Mouse (Mus musculus): ENCODE measurements around the gene Itgb2l. TPM values are rescaled to one million over a fixed set of nuclear protein-coding genes. Genes with fewer than 3 reads are reported as not detected.

Itgb2l gene
- polyA plus RNA-seq, 1 experiment from 2014 or later, result 0.22 TPM

DNA sequence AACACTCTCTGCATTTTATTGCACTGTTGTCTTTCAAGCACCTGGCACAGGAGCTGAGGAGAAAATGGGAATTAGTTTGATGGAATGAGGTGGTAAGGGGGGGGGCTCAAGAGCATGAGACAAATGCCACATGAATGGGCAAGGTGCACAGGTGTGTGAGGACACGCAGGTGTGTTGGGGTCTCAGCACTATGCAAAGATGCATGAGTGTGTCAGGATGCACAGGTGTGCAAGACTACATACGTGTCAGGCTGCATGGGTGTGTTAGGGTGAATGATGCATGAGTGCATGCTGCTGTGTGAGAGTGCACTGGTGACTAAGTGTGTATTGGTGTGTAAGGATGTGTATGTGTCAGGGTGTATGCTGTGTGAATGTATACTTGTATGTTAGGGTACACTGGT is 18.4 kb downstream of the Itgb2l start:
- H3K4me3 ChIP-seq, result no peak overlapping the region
- no peak overlapping the region for H3K9ac ChIP-seq
- 82% methylated on average over 2 of the region's 2 CpGs for WGBS
- no peak for ATAC-seq (ENCODE audit: borderline replicate concordance, extremely low read depth, low FRiP score, low TSS enrichment)
- no peaks in the 10 kb centered on the region for H3K27me3 ChIP-seq
- no peaks in the 10 kb centered on the region for H3K9me3 ChIP-seq
- no peaks in the 10 kb centered on the region for H3K36me3 ChIP-seq
- H3K4me2 ChIP-seq, result no peak overlapping the region
- H3K27ac ChIP-seq, result no peak overlapping the region
- H3K4me1 ChIP-seq, result no peaks in the 10 kb centered on the region

GRCm38 (mm10) chr16:96408064-96408465 is 35.4 kb downstream of the Itgb2l start:
- no peak for ATAC-seq (ENCODE audit: borderline replicate concordance, extremely low read depth, low FRiP score, low TSS enrichment)
- no peaks in the 10 kb centered on the region for H3K9me3 ChIP-seq
- no peak overlapping the region for H3K27ac ChIP-seq
- H3K27me3 ChIP-seq, result no peaks in the 10 kb centered on the region
- no peak overlapping the region for H3K9ac ChIP-seq
- H3K4me2 ChIP-seq, result no peak overlapping the region
- H3K4me1 ChIP-seq, result no peaks in the 10 kb centered on the region
- WGBS, result 14% methylated on average over 4 of the region's 4 CpGs
- no peaks in the 10 kb centered on the region for H3K36me3 ChIP-seq
- no peak overlapping the region for H3K4me3 ChIP-seq

GRCm38 (mm10) chr16:96406312-96406711 is 37.1 kb downstream of the Itgb2l start:
- 44% methylated on average over 4 of the region's 4 CpGs for WGBS
- no peaks in the 10 kb centered on the region for H3K36me3 ChIP-seq
- no peak overlapping the region for H3K4me3 ChIP-seq
- H3K4me1 ChIP-seq, result no peaks in the 10 kb centered on the region
- H3K9me3 ChIP-seq, result no peaks in the 10 kb centered on the region
- no peaks in the 10 kb centered on the region for H3K27me3 ChIP-seq
- H3K4me2 ChIP-seq, result no peak overlapping the region
- H3K27ac ChIP-seq, result no peak overlapping the region
- ATAC-seq (ENCODE audit: borderline replicate concordance, extremely low read depth, low FRiP score, low TSS enrichment), result no peak
- no peak overlapping the region for H3K9ac ChIP-seq

DNA sequence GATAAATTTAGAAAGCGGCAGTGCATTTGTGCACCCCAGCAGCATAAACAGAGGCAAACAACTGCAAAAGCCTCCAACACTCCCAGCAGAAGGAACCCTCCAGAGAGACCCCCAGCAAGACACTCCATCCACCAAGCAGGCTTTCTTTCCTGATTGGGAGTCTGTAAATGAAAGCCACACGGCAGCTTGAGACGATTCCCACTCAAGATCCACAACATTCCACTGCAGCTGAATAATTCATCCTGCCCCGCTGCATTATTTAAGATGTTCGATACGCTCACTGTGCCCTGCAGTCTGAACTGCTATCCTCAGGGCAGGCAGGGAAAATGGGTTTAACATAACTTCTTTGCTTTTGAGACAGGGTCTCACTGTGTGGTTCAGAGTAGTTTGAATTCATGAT is 41.1 kb downstream of the Itgb2l start:
- no peak overlapping the region for H3K4me2 ChIP-seq
- H3K9ac ChIP-seq, result no peak overlapping the region
- no peak for ATAC-seq (ENCODE audit: borderline replicate concordance, extremely low read depth, low FRiP score, low TSS enrichment)
- H3K27ac ChIP-seq, result no peak overlapping the region
- 66% methylated on average over 6 of the region's 6 CpGs for WGBS
- no peaks in the 10 kb centered on the region for H3K4me1 ChIP-seq
- H3K36me3 ChIP-seq, result no peaks in the 10 kb centered on the region
- H3K4me3 ChIP-seq, result no peak overlapping the region
- H3K27me3 ChIP-seq, result no peaks in the 10 kb centered on the region
- no peaks in the 10 kb centered on the region for H3K9me3 ChIP-seq

GRCm38 (mm10) chr16:96400046-96400445 is 43.4 kb downstream of the Itgb2l start:
- Histone ChIP-seq H3K4me2 (no peak overlapping the region), H3K27ac (no peak overlapping the region), H3K36me3 (no peaks in the 10 kb centered on the region), H3K27me3 (no peaks in the 10 kb centered on the region), H3K9ac (no peak overlapping the region), H3K4me1 (no peaks in the 10 kb centered on the region), H3K4me3 (no peak overlapping the region), H3K9me3 (no peaks in the 10 kb centered on the region)
- WGBS, result 67% methylated on average over 4 of the region's 4 CpGs
- ATAC-seq (ENCODE audit: borderline replicate concordance, extremely low read depth, low FRiP score, low TSS enrichment), result no peak

DNA sequence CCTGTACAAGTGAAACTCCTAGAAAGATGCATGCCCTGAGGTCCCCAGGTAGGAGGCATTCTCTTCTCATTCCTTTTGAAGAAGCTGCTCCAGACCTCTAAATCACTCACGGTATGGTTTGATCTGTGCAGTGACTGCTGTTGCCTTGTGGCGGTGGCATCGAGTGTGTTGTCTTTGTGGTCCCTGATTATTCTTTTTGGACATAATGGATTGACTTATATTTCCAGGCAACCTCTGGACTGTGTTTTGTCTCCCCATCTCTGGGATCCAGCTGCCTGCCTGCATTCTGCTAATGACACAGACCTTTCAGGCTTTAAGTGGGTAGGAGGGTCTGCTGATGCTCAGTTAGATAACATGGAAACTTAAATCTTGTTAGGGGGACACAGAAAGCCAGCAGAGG is 44.6 kb downstream of the Itgb2l start:
- Histone ChIP-seq H3K9me3 (no peaks in the 10 kb centered on the region), H3K27ac (no peak overlapping the region), H3K4me3 (no peak overlapping the region), H3K36me3 (no peaks in the 10 kb centered on the region), H3K4me1 (no peaks in the 10 kb centered on the region), H3K27me3 (no peaks in the 10 kb centered on the region), H3K4me2 (no peak overlapping the region), H3K9ac (no peak overlapping the region)
- ATAC-seq (ENCODE audit: borderline replicate concordance, extremely low read depth, low FRiP score, low TSS enrichment), result no peak
- 73% methylated on average over 3 of the region's 3 CpGs for WGBS

DNA sequence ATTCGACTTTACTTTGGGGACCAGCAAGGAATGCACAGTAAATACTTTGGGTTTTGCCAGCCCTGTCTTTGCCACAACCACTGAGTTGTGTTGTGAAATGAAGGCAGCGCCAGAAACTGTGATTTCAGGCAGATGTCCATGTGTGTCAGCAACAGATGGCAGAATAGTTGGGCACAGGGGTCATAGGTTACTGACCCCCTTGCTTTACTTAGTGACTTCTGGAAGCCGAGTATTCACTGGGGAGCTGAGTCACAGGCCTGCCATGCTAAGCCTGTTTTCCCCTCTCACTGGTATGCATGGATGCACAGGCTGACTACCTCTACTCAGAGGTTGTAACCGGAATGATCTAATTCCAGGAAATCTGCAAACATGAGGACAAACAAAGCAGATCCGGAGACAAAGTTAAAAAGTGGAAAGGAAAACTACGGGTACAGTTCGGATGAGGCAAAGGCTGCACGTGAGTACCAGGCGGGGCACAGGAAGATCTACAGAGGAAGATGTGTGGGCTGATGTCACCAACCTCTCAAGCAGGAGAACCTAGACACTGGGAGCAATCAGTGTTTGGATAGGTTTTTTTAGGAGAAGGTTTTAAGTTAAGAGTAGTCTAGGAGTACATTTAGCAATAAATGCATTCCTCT is 47.3 kb downstream of the Itgb2l start:
- Histone ChIP-seq H3K4me3 (no peak overlapping the region), H3K4me2 (no peak overlapping the region), H3K27me3 (no peaks in the 10 kb centered on the region), H3K9me3 (no peaks in the 10 kb centered on the region), H3K4me1 (no peaks in the 10 kb centered on the region), H3K27ac (no peak overlapping the region), H3K36me3 (no peaks in the 10 kb centered on the region), H3K9ac (no peak overlapping the region)
- ATAC-seq (ENCODE audit: borderline replicate concordance, extremely low read depth, low FRiP score, low TSS enrichment), result no peak
- 61% methylated on average over 9 of the region's 9 CpGs for WGBS

DNA sequence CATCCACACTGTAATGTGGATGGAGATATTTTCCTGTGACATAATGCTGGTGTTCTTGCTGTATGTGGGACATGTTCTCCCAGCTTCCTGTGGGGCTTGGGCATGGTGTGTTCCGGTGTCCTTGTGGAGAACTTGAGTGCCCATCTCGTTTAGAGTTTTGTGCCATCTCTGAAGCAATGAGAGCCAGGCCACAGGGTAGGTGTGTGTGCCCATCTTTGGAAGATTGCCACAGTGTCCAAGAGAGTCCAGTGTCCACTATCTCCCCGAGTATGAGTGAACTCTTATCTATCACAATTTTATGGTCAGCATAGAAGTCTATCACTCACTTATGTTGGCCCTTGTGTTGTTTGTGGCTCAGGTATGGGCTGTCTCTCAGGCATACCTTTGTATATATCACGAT is 47.9 kb downstream of the Itgb2l start:
- no peak overlapping the region for H3K4me3 ChIP-seq
- H3K4me1 ChIP-seq, result no peaks in the 10 kb centered on the region
- WGBS, result 68% methylated on average over 4 of the region's 4 CpGs
- no peaks in the 10 kb centered on the region for H3K27me3 ChIP-seq
- H3K27ac ChIP-seq, result no peak overlapping the region
- no peak for ATAC-seq (ENCODE audit: borderline replicate concordance, extremely low read depth, low FRiP score, low TSS enrichment)
- no peaks in the 10 kb centered on the region for H3K36me3 ChIP-seq
- H3K9ac ChIP-seq, result no peak overlapping the region
- H3K4me2 ChIP-seq, result no peak overlapping the region
- H3K9me3 ChIP-seq, result no peaks in the 10 kb centered on the region

- Histone ChIP-seq H3K4me2 (no peak overlapping the region), H3K36me3 (no peaks in the 10 kb centered on the region), H3K27me3 (no peaks in the 10 kb centered on the region), H3K4me3 (no peak overlapping the region), H3K9ac (no peak overlapping the region), H3K4me1 (no peaks in the 10 kb centered on the region), H3K27ac (no peak overlapping the region), H3K9me3 (no peaks in the 10 kb centered on the region)
- ATAC-seq (ENCODE audit: borderline replicate concordance, extremely low read depth, low FRiP score, low TSS enrichment), result no peak
Measured at GRCm38 (mm10) chr16:96391070-96391469, 52.3 kb downstream of the Itgb2l start.

GRCm38 (mm10) chr16:96388481-96388880 is 54.9 kb downstream of the Itgb2l start:
- Histone ChIP-seq H3K9ac (no peak overlapping the region), H3K4me1 (no peaks in the 10 kb centered on the region), H3K27me3 (no peaks in the 10 kb centered on the region), H3K27ac (no peak overlapping the region), H3K9me3 (no peaks in the 10 kb centered on the region), H3K4me2 (no peak overlapping the region), H3K36me3 (no peaks in the 10 kb centered on the region), H3K4me3 (no peak overlapping the region)
- 73% methylated on average over 5 of the region's 5 CpGs for WGBS
- no peak for ATAC-seq (ENCODE audit: borderline replicate concordance, extremely low read depth, low FRiP score, low TSS enrichment)

DNA sequence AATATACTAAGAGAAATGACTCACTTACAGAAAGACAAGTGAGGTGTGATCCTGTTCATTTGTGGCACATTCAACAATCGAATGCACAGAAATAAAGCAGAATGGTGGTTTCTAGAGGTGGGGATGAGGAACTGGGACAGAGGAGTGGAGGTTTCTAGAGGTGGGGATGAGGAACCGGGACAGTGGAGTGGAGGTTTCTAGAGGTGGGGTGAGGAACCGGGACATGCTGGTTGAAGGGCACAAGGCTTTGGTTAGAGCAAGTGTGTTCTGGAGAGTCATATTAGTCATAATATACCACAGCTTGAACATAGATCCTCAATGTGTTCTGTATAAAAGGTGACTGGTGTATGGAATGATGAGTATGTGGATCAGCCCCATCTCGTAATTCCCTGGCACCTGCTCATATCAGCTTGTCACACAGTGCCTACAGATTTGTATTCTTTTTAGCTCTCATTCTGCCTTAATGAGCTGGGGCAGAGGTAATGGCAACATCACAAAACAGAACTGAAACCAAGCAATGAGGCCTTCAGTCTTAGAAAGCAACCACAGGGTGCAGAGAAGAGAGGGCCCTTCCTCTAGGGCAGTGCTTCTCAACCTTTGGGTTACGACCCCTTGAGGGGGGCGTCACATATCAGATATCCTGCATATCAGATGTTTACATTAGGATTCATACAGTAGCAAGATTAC is 55.6 kb downstream of the Itgb2l start:
- no peak for ATAC-seq (ENCODE audit: borderline replicate concordance, extremely low read depth, low FRiP score, low TSS enrichment)
- Histone ChIP-seq H3K4me2 (no peak overlapping the region), H3K4me3 (no peak overlapping the region), H3K27ac (no peak overlapping the region), H3K9ac (no peak overlapping the region), H3K27me3 (no peaks in the 10 kb centered on the region), H3K36me3 (no peaks in the 10 kb centered on the region), H3K4me1 (no peaks in the 10 kb centered on the region), H3K9me3 (no peaks in the 10 kb centered on the region)
- 81% methylated on average over 6 of the region's 6 CpGs for WGBS

GRCm38 (mm10) chr16:96384741-96385140 is 58.7 kb downstream of the Itgb2l start:
- H3K9ac ChIP-seq, result no peak overlapping the region
- H3K27ac ChIP-seq, result no peak overlapping the region
- no peak overlapping the region for H3K4me2 ChIP-seq
- H3K9me3 ChIP-seq, result no peaks in the 10 kb centered on the region
- H3K27me3 ChIP-seq, result no peaks in the 10 kb centered on the region
- no peak overlapping the region for H3K4me3 ChIP-seq
- no peak for ATAC-seq (ENCODE audit: borderline replicate concordance, extremely low read depth, low FRiP score, low TSS enrichment)
- no peaks in the 10 kb centered on the region for H3K36me3 ChIP-seq
- no peaks in the 10 kb centered on the region for H3K4me1 ChIP-seq
